Mouse (Mus musculus) leukemia stem cell, adult 10-12 weeks (primary cell): ENCODE data around the gene Snrpa1. TPM values are rescaled to one million over a fixed set of nuclear protein-coding genes. Genes with fewer than 3 reads are reported as not detected.

Source experiments
- polyA plus RNA-seq: library from polyadenylated mRNA; stranded (reverse); fragments of >175 nt; gene quantifications from 2 replicates; pipeline ENCODE4 v1.2.3, GENCODE M21; 2012; ENCODE audit warnings: low replicate concordance

Snrpa1 gene
- 38.0 and 56.6 TPM in 2 replicates for polyA plus RNA-seq

DNA sequence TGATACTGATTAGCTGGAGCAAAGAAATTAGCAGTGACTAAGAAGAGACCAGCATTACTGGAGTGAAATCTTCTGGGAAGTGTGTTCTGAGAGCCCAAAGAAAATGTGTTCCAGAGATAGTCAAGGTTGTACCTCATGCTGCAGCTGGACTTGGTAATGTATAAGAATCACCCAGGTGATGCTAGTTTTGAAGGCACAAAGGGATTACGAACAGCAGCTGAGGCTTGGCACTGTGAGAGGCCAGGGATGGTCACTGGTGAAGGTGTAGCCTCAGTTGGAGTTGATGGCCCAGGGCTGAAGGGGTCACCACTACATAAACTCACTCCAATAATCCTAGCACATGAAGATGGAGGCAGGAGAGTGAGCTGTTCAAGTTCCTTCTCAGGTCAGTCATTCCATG is at the start of gene Snrpa1:
Gene Snrpa1, plus strand, starts transcription at position 301 of the 400 bp plus-strand sequence.

DNA sequence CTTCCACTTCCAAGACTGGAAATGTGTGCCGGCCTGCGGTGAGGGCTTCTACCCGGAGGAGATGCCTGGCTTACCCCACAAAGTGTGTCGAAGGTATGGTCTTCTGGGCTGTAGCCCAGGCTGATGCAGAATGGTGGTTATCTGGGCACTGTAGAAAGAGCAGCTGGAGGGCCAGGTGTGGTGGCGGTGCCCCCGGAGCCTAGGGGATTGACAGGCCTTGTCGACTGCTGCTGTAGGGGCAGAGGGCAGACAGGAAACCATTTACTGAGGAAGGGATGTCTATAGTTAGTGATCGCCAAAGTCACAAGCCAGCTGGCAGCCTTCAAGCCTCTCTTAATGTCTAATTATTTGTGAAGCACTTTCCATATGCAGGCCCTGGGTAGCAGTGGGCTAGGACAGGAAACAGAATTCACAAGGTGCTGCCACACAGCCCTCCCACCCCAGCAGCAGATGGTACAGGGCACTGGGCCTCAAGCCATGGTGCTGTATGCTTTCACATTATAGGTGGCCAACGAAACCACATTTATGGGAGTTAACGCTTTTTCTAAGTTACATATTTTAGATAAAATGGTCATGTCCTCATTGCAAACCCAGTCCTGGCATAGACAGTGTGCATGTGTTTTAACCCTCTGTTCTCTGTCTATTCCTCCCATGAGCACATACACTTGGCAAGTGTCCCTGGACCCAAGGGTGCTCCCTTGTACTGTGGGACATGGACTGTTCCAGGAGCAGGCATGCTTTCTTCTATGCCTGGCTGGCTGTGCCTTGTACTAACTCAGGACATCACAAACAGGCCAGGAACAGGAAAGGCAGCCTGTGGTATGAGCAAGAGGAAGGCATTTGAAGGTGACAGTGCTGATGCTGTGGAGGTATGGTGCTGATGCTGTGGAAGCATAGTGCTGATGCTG is 15.0 kb upstream of the Snrpa1 start, which contains the start of gene Gm45213:
Gene Gm45213, plus strand, starts transcription at position 51 of the 908 bp plus-strand sequence.

GRCm38 (mm10) chr7:66079364-66080230 is 20.8 kb downstream of the Snrpa1 start, which contains the start of gene Selenos:
Gene Selenos, plus strand, starts transcription at chr7:66079649.

DNA sequence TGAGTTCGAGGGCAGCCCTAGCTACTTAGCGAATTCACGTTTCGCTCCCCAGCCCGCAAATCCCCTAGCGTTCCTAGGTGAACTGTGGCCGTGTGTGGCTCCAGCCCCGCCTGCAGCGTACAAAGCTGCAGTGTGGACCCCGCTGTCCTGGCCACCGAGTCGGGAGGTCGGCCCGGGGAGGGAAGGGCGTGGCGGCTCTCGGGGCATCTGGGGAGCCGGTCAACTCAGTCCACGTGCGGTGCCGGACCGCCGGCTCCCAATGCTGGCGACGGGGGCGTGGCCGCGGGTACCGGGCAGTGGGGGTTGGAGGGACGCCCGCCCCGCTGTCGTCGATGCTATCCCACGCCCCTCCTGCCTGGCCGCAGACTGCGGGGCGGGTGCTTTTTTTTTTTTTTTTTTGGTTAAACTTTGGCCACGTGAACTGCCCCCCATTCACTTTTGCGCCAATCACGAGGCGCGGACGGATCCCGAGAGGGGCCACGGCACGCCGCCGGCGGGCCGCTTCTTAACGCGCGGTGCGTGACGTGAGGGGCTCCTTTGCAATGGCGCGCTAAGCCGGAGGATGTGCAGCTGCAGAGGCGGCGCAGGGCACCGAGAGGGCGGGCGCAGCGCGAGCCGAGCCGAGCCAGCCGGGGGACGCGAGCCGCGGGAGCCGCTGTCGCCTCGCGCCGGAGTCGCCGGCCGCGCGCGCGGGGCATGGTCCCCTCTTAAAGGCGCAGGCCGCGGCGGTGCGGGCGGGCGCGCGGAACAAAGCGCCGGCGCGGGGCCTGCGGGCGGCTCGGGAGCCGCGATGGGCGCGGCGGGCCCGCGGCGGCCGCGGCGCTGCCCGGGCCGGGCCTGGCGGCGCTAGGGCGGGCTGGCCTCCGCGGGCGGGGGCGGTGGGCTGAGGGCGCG is 50.4 kb downstream of the Snrpa1 start, which contains the start of gene Chsy1:
Gene Chsy1, plus strand, starts transcription at position 555 of the 894 bp plus-strand sequence.

Other genes with a start within 250 kb of the Snrpa1 start
- gene Pcsk6, start 197.3 kb upstream of the Snrpa1 start, polyA plus RNA-seq = 0.19 and 0.23 TPM in 2 replicates
- not detected in 2 replicates for gene Gm45213, start 15.4 kb upstream of the Snrpa1 start, polyA plus RNA-seq
- gene Selenos, start 20.6 kb downstream of the Snrpa1 start, polyA plus RNA-seq = 20.1 and 37.3 TPM in 2 replicates
- 10.5 and 17.6 TPM in 2 replicates for gene Chsy1, start 50.5 kb downstream of the Snrpa1 start, polyA plus RNA-seq